Mouse (Mus musculus): ENCODE data around the gene Zfp423. TPM values are rescaled to one million over a fixed set of nuclear protein-coding genes. Genes with fewer than 3 reads are reported as not detected.

Zfp423 gene
- polyA plus RNA-seq, 1 experiment from 2014 or later, result 2.1 TPM

- Histone ChIP-seq H3K27ac (ENCODE audit: low read length) (peak overlapping the region; percentile 73), H3K4me2 (replicated peaks; ENCODE audit: low read depth, low read length) (peak overlapping the region; percentile 56), H3K4me1 (ENCODE audit: insufficient read depth, low read depth, low read length) (peaks cover 24% of the 10 kb centered on the region; the same call in 1 of the 2 replicates), H3K9ac (replicated peaks; ENCODE audit: low read depth) (no peak overlapping the region), H3K4me3 (ENCODE audit: low read depth, low read length) (no peak overlapping the region), H3K36me3 (ENCODE audit: insufficient read depth, low read length) (no peaks in the 10 kb centered on the region), H3K9me3 (ENCODE audit: low read length) (no peaks in the 10 kb centered on the region), H3K27me3 (replicated peaks; ENCODE audit: insufficient read depth, low read length) (no peaks in the 10 kb centered on the region)
- ATAC-seq, result no peak
- no peak for TF ChIP-seq EP300 (IDR thresholded peaks at IDR 0.05)
- no peak for TF ChIP-seq CTCF (IDR thresholded peaks at IDR 0.05)
- 23% methylated on average over 8 of the region's 8 CpGs for WGBS
- DNase-seq (ENCODE audit: low spot score), result no peak
Observed at GRCm38 (mm10) chr8:87939308-87939936, 20.0 kb downstream of the Zfp423 start.

- ATAC-seq, result peak; percentile 92
- Histone ChIP-seq H3K4me2 (replicated peaks; ENCODE audit: low read depth, low read length) (peak overlapping the region; percentile 56), H3K36me3 (ENCODE audit: insufficient read depth, low read length) (no peaks in the 10 kb centered on the region), H3K27me3 (replicated peaks; ENCODE audit: insufficient read depth, low read length) (no peaks in the 10 kb centered on the region), H3K4me1 (ENCODE audit: insufficient read depth, low read depth, low read length) (peaks cover 20% of the 10 kb centered on the region; the same call in 1 of the 2 replicates), H3K9ac (replicated peaks; ENCODE audit: low read depth) (no peak overlapping the region), H3K9me3 (ENCODE audit: low read length) (no peaks in the 10 kb centered on the region), H3K4me3 (ENCODE audit: low read depth, low read length) (peak overlapping the region; percentile 8; the same call in 1 of the 2 replicates), H3K27ac (ENCODE audit: low read length) (peak overlapping the region; percentile 73)
- TF ChIP-seq EP300 (IDR thresholded peaks at IDR 0.05) (no peak), CTCF (IDR thresholded peaks at IDR 0.05) (peak; percentile 12; the same call in 1 of the 2 replicates)
- 7% methylated on average over 20 of the region's 20 CpGs for WGBS
- peak; percentile 91 for DNase-seq (ENCODE audit: low spot score)
Observed at GRCm38 (mm10) chr8:87938351-87939232, 20.8 kb downstream of the Zfp423 start.

GRCm38 (mm10) chr8:87937211-87937610 lies 22.2 kb downstream of the Zfp423 start:
- DNase-seq (ENCODE audit: low spot score), result no peak
- Histone ChIP-seq H3K9ac (replicated peaks; ENCODE audit: low read depth) (no peak overlapping the region), H3K4me3 (ENCODE audit: low read depth, low read length) (no peak overlapping the region), H3K4me1 (ENCODE audit: insufficient read depth, low read depth, low read length) (peaks cover 16% of the 10 kb centered on the region; the same call in 1 of the 2 replicates), H3K9me3 (ENCODE audit: low read length) (no peaks in the 10 kb centered on the region), H3K36me3 (ENCODE audit: insufficient read depth, low read length) (no peaks in the 10 kb centered on the region), H3K27ac (ENCODE audit: low read length) (no peak overlapping the region), H3K27me3 (replicated peaks; ENCODE audit: insufficient read depth, low read length) (no peaks in the 10 kb centered on the region), H3K4me2 (replicated peaks; ENCODE audit: low read depth, low read length) (no peak overlapping the region)
- no peak for ATAC-seq
- TF ChIP-seq CTCF (IDR thresholded peaks at IDR 0.05) (no peak), EP300 (IDR thresholded peaks at IDR 0.05) (no peak)
- WGBS, result 75% methylated on average over 3 of the region's 3 CpGs

GRCm38 (mm10) chr8:87935088-87935680 lies 24.2 kb downstream of the Zfp423 start:
- WGBS, result 83% methylated on average over 6 of the region's 6 CpGs
- no peak for TF ChIP-seq CTCF (IDR thresholded peaks at IDR 0.05)
- DNase-seq (ENCODE audit: low spot score) (no peak), ATAC-seq (no peak)
- Histone ChIP-seq H3K4me1 (ENCODE audit: insufficient read depth, low read depth, low read length) (peaks cover 16% of the 10 kb centered on the region; the same call in 1 of the 2 replicates), H3K27me3 (replicated peaks; ENCODE audit: insufficient read depth, low read length) (no peaks in the 10 kb centered on the region), H3K9me3 (ENCODE audit: low read length) (no peaks in the 10 kb centered on the region), H3K9ac (replicated peaks; ENCODE audit: low read depth) (no peak overlapping the region), H3K4me3 (ENCODE audit: low read depth, low read length) (no peak overlapping the region), H3K27ac (ENCODE audit: low read length) (no peak overlapping the region), H3K4me2 (replicated peaks; ENCODE audit: low read depth, low read length) (no peak overlapping the region), H3K36me3 (ENCODE audit: insufficient read depth, low read length) (no peaks in the 10 kb centered on the region)

- TF ChIP-seq EP300 (IDR thresholded peaks at IDR 0.05), result no peak
- TF ChIP-seq CTCF (IDR thresholded peaks at IDR 0.05), result no peak
- no peak overlapping the region for H3K4me3 ChIP-seq (ENCODE audit: low read depth, low read length)
- peaks cover 12% of the 10 kb centered on the region; the same call in 1 of the 2 replicates for H3K4me1 ChIP-seq (ENCODE audit: insufficient read depth, low read depth, low read length)
- no peaks in the 10 kb centered on the region for H3K36me3 ChIP-seq (ENCODE audit: insufficient read depth, low read length)
- WGBS, result 65% methylated on average over 13 of the region's 13 CpGs
- no peaks in the 10 kb centered on the region for H3K9me3 ChIP-seq (ENCODE audit: low read length)
- H3K9ac ChIP-seq (replicated peaks; ENCODE audit: low read depth), result no peak overlapping the region
- ATAC-seq (no peak), DNase-seq (ENCODE audit: low spot score) (no peak)
- no peak overlapping the region for H3K27ac ChIP-seq (ENCODE audit: low read length)
- H3K4me2 ChIP-seq (replicated peaks; ENCODE audit: low read depth, low read length), result no peak overlapping the region
- no peaks in the 10 kb centered on the region for H3K27me3 ChIP-seq (replicated peaks; ENCODE audit: insufficient read depth, low read length)
Observed at GRCm38 (mm10) chr8:87934175-87934574, 25.2 kb downstream of the Zfp423 start.

GRCm38 (mm10) chr8:87933752-87934151 lies 25.6 kb downstream of the Zfp423 start:
- Histone ChIP-seq H3K9ac (replicated peaks; ENCODE audit: low read depth) (no peak overlapping the region), H3K27me3 (replicated peaks; ENCODE audit: insufficient read depth, low read length) (no peaks in the 10 kb centered on the region), H3K4me3 (ENCODE audit: low read depth, low read length) (no peak overlapping the region), H3K4me1 (ENCODE audit: insufficient read depth, low read depth, low read length) (peaks cover 8% of the 10 kb centered on the region; the same call in 1 of the 2 replicates), H3K9me3 (ENCODE audit: low read length) (no peaks in the 10 kb centered on the region), H3K4me2 (replicated peaks; ENCODE audit: low read depth, low read length) (no peak overlapping the region), H3K36me3 (ENCODE audit: insufficient read depth, low read length) (no peaks in the 10 kb centered on the region), H3K27ac (ENCODE audit: low read length) (no peak overlapping the region)
- 65% methylated on average over 8 of the region's 8 CpGs for WGBS
- ATAC-seq (no peak), DNase-seq (ENCODE audit: low spot score) (no peak)
- TF ChIP-seq EP300 (IDR thresholded peaks at IDR 0.05) (no peak), CTCF (IDR thresholded peaks at IDR 0.05) (no peak)

Data from lung, postnatal 0 days (tissue).